21 mouse cellular contexts compared by ENCODE assay signal in the genomic region with DNA sequence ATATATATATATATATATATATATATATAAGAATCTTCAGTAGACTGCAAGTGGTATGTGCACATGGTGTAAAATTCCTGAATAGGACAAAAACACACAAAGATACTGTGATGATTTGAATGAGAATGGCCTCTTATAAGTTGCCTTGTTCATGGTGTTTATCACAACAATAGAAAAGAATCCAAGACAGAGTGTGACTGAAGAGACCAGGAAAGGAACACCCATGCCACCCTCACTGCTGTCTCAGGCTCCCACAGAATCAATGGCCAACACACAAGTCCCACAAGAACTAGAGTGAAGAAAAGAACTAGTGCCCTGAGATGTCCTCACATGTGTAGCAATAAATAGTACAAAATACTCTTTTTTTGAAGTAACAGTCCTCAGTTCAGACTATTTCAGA. TPM values are rescaled to one million over a fixed set of nuclear protein-coding genes. Genes with fewer than 3 reads are reported as not detected.
A peak's percentile ranks its signal among the peaks of the same experiment; 100 is the strongest.
DNase-seq lines count a peak whose midpoint lies in the region; ATAC-seq lines count a peak whose summit lies in the region.
"Had no signal": no experiment of that assay in that cellular context is flagged by ENCODE, and none has a peak within 500 bp of the region (broad histone marks: within the 10 kb centered on the region; RNA-seq: fewer than 3 reads in every experiment).

No protein-coding gene starts in this region.

- no peak overlapping the region for H3K27ac ChIP-seq in heart, embryonic 10.5 days
- H3K27ac ChIP-seq: embryonic facial prominence, embryonic 13.5 days; embryonic facial prominence, embryonic 15.5 days; forebrain, embryonic 13.5 days; forebrain, embryonic 15.5 days had no signal

- H3K4me3 ChIP-seq in heart, embryonic 10.5 days: no peak overlapping the region
- H3K4me3 ChIP-seq: embryonic facial prominence, embryonic 13.5 days; embryonic facial prominence, embryonic 15.5 days; forebrain, embryonic 13.5 days; forebrain, embryonic 15.5 days had no signal

- peak; percentile 9 for DNase-seq in heart, embryonic 10.5 days (ENCODE audit: low spot score)
- no peak for DNase-seq in heart, adult 11 months
- peak; percentile 57 for DNase-seq in ES-CJ7 (ENCODE audit: low read depth, low spot score)
- peak; percentile 51 for DNase-seq in R1 (ENCODE audit: low read depth, low spot score)
- DNase-seq in adrenal gland, adult 8-10 months: no peak
- DNase-seq: adrenal gland, adult 2 months; adrenal gland, postnatal 14 days; adrenal gland, postnatal 36 days; B cell, adult 2 months; cerebellum, adult 11-12 months; cerebellum, adult 2 months; cerebellum, adult 9-10 months; cerebellum, postnatal 10 days; cerebellum, postnatal 25 days; embryo, embryonic 11 days; forebrain, postnatal 0 days had no signal

- H3K9me3 ChIP-seq in heart, embryonic 10.5 days: no peaks in the 10 kb centered on the region
- H3K9me3 ChIP-seq: embryonic facial prominence, embryonic 13.5 days; embryonic facial prominence, embryonic 15.5 days; forebrain, embryonic 13.5 days; forebrain, embryonic 15.5 days had no signal

- peaks cover 8% of the 10 kb centered on the region; the same call in 1 of the 2 replicates for H3K27me3 ChIP-seq in heart, embryonic 10.5 days (ENCODE audit: insufficient read depth, poor library complexity, severe bottlenecking)
- H3K27me3 ChIP-seq: embryonic facial prominence, embryonic 15.5 days; forebrain, embryonic 13.5 days; forebrain, embryonic 15.5 days had no signal

- ATAC-seq in CD4-positive, CD25-positive, alpha-beta regulatory T cell, adult 4 months: no peak
- ATAC-seq: forebrain, embryonic 13.5 days; forebrain, embryonic 15.5 days; forebrain, postnatal 0 days had no signal

- no peaks in the 10 kb centered on the region for H3K4me1 ChIP-seq in heart, embryonic 10.5 days
- H3K4me1 ChIP-seq: forebrain, embryonic 13.5 days; forebrain, embryonic 15.5 days had no signal

- no peaks in the 10 kb centered on the region for H3K36me3 ChIP-seq in heart, embryonic 10.5 days
- H3K36me3 ChIP-seq: embryonic facial prominence, embryonic 13.5 days; embryonic facial prominence, embryonic 15.5 days; forebrain, embryonic 15.5 days had no signal

RNA-seq across cellular contexts. Expression of gene Zfp637, which starts 26.3 kb away (rescaled TPM):
- polyA plus RNA-seq in heart, embryonic 10.5 days (2016; fragmentation: Nextera tagmentation; extraction: Ambion mirVana): 58.5 and 73.6 TPM in 2 replicates
- 10 to 100 TPM; 34.4 to 40.9 TPM for polyA plus RNA-seq in CD4-positive, CD25-positive, alpha-beta regulatory T cell, adult 4 months (2017; shearing (Covaris generic))
- total RNA-seq in adrenal gland, adult 8-10 months (2022): 10 to 100 TPM; 28.8 to 41.7 (median 38.3) TPM

RNA-seq across cellular contexts. Expression of gene Zfp239, which starts 47.2 kb away (rescaled TPM):
- polyA plus RNA-seq in heart, embryonic 10.5 days (2016; fragmentation: Nextera tagmentation; extraction: Ambion mirVana): 4.2 and 6.3 TPM in 2 replicates
- polyA plus RNA-seq in CD4-positive, CD25-positive, alpha-beta regulatory T cell, adult 4 months (2017; shearing (Covaris generic)): 1 to 10 TPM; 2.4 to 3.3 TPM
- total RNA-seq in adrenal gland, adult 8-10 months (2022): 1 to 10 TPM; 1.9 to 5.6 (median 5.0) TPM

Comparison
In these comparisons a context has a peak if more than half of its experiments do, and no peak if none do; other contexts are left out.
1. DNase-seq: peak in heart, embryonic 10.5 days (single experiment), ES-CJ7 (single experiment) and R1 (single experiment); none in heart, adult 11 months (single experiment) and adrenal gland, adult 8-10 months (single experiment).